Mouse (Mus musculus): Measurements from ENCODE around the gene Trim65.

The Trim65 gene

DNA sequence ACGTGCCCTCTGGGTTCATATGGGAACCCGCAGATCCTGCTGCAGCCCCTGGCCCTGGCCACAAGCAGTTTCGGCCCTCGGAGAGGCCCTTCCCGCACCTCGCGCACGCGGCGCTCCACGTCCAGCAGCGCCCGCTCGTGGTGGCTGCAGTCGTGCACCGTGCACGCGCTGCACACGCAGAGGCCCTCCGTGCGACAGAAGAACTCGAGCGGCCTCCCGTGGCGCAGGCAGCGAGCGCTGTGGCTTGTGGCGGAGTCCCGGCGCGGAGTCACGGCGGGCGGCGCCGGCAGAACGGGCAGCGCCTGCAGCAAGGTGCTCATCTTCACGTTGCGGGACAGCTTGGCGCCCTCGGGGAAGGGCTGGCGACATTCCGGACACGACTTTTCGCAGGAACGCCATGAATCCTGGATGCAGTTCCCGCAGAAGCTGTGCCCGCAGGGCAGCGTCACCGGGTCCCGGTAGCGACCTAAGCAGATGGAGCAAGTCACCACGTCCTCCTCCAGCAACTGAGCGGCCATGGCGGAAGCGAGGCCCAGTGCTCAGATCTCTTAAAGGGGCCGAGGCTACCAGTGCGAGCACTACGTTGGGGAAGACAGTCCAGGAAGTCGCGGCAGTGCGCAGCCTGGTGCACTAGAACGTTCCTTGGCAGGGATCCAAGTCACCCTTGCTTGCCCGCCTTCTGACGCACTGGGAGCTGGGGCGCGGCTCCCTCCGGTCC, at the start of gene Trim65:
Gene Trim65 (minus strand): TSS at position 641 of the 718 bp plus-strand sequence.
- DNase-seq (ENCODE audit: low spot score in 2 of 2) = peak; percentile 69 to 76

DNA sequence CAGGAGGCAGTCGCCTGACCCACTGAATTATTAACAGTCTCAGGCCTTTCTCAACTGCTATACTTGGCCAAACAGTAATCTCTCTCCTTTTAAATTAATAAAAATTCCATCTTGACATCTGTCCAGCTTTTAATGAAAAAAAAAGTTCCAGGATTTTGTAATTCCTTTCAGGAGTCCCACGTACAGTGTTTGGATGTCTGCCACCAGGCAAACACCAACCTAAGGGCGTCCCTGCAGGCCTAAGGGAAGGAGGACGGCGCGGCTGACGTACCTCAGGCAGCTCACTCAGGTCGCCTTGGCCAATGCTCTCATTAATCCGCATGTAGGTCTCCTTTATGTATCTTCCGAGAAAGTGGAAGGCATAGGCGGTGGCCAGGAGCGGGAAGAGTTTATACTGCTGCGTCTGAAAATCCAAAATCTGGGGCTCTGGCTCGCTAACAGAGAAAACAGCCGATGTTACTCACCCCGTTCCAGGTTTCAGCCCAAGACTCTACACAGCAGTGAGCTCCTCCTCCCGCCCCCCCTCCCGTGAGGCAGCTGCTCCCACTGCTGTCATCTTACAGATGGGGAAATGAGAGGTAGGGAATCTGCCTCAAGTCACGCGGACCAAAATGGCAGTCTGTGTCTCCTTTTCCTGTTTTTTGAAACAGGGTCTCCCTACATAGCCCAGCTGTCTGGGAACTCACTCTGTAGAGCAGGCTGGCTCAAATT, 47.6 kb upstream of the Trim65 start:
- DNase-seq (ENCODE audit: low spot score in 2 of 2) = no peak

DNA sequence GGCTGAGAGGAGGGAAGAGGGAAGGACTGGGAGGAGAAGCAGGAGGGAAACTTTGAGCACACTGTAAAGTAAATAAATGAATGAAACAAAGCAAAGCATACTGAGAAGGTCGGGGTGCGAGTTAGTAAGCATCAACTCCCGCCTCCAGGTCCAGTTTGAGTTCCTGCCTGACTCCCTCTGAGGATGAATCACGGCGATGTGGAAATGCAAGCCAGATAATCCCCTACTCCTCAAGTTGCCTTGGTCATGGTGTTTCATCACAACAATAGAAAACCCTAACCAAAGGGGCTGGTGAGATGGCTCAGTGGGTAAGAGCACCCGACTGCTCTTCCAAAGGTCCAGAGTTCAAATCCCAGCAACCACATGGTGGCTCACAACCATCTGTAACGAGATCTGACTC, 45.1 kb upstream of the Trim65 start:
- no peak for DNase-seq (ENCODE audit: low spot score in 2 of 2)

DNA sequence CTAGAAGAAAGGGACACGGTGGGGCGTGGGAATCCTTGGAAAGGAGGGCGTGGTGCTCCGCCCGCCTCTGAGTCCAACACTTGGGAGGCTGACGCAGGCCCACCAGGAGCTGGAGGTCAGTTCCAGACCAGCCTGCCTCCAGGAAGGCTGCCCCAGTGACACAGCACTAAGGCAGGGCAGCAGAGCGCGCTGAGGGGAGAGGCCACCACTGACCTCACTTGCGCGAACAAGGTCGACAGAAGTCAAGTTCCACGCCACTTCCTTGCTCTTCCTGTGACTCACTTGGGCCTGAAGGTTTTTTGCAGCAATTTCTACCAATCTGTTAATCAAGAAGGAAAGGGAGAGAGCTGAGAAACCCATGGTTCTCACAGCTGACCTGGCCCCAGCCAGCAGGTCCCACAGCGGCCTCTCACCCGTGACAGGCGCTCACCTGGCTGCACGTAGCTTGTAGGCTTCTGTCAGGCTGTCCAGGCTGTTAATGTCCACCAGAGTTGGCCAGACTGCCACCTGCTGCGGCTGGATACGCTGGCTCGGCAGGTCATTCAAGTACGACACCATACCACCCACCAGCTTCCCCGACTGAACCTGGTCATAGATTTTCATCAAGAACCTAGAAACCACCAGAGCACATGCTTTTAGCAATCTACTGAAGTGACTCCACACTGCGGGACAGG, 44.0 kb upstream of the Trim65 start:
- DNase-seq (ENCODE audit: low spot score in 2 of 2) = no peak

DNA sequence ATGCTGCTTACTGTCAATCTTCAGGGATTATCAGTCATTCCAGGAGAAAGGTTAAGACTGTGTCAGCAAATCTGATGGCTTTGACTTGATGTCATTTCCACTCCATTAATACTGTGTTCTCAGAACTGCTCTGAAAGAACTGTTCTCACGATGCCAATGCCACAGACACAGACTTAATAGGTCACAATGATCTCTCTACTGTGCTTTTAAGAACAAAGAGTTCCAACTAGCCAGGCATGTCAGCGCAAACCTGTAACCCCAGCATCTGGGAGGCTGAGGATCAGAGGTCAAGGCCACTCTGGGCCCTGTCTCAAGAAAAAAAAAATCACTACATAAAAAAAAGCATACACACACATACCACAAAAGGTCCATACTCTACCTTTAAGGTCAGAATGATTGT, 41.0 kb upstream of the Trim65 start:
- no peak for DNase-seq (ENCODE audit: low spot score in 2 of 2)

DNA sequence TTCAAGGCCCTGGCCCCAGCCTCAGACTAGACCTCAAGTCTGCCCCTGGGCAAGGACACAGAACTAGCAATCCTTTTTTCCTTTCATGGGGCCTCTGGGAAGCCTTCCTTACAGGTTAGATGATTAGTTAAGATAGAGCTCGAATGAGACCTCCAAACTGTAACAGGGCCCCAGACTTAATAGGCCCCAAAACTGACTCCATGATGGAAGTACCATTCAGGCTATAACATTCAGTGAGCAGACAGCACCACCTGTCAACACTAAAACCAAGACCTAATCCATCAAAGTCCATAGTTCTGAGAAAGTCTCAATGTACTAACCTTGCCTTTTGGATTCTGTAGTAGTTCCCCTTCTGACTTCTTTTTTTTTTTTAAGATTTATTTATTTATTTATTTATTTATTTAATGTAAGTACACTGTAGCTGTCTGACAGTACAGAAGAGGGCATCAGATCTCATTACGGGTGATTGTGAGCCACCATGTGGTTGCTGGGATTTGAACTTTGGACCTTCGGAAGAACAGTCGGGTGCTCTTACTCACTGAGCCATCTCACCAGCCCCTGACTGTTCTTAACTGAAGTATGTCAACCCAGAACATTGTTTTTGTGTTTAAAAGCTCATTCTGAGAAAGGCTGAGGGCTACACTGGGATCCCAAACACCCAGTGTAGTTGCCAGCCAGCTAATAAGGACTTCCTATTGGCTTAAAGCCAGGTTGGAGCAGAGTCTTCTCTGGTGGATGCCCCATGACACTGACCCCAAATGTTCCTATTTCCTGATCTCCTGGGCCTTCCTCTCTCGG, 39.3 kb upstream of the Trim65 start:
- DNase-seq (ENCODE audit: low spot score in 2 of 2) = no peak

DNA sequence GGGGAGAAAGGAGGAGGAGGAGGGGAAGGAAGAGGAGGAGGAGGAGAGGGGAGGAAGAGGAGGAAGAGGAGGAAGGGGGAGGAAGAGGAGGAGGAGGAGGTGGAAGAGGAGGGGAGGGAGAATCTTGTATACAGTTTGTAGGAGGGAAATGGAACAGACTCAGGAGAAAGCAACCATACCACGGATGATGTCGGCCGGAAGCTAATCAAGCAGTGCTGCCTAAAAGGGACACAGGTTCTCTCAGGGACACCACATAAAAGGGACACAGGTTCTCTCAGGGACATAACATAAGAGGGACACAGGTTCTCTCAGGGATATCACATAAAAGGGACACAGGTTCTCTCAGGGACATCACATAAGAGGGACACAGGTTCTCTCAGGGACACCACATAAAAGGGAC, 38.3 kb upstream of the Trim65 start:
- no peak for DNase-seq (ENCODE audit: low spot score in 2 of 2)

DNA sequence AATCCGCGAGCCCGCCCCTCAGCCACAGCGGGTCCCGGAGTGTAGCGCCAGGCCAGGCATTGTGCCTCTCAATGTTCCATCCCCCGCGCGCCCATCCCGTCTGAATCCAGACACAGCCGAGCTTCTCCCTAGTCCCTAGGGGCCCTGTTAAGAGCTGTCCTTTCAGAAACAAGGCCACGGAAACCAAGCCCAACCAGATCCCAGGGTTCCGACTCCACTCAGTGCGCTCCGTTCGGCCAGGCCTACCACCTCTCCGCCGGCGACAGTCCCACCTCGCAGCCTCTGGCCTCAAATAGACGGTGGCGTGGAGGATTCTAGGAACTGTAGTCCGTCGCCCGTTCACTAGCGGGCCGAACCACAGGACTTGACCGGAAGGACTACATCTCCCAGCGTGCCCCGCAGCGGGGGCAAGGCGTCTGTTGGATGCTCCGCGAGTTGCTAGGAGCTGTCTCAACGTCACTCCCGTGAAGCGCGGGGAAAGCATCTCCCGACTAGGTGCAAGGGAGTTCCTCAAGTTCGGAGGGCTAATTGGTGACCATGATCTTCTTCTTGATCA, 37.0 kb upstream of the Trim65 start, which contains the start of gene Fbf1:
Gene Fbf1 (minus strand): TSS at position 283 of the 556 bp plus-strand sequence.
- peak; percentile 86 to 95 for DNase-seq (ENCODE audit: low spot score in 2 of 2)

DNA sequence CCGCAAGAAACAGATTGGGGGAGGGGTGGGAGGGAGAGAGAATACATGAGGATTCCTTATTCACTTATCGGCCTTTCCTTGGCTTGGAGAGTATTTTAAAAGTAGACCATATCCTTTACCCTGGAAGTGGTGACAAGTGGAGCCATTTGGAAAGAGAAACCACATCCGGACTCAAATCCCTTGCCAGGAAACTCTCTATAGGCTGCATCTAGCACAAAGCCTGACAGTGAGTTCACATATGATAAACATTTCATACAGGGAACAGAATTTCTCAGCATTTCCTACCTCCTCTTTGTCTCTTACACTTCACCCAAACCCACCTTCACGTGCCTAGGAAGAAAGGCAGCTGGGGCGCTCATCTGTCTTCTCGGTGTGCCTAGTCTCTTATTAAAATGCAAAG, 36.3 kb upstream of the Trim65 start:
- DNase-seq (ENCODE audit: low spot score in 2 of 2) = no peak

DNA sequence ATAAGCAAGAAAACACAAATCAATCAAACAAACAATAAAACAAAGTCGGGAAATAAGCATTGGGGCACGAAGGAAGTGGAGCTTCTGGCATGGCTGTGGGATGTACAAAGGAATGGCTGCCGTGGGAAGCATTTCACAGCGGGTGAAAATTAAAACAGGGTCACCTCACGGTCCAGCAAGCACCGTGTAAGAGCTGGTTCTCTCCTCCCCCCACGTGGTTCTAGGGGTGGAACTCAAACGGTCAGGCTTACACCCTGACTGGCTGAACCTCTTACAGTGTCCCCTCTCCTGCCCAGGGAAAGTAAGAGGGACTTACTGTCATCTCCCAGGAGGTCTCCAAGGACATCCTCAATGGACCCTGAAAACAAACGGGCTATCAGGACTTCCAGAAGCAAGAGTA, 32.1 kb upstream of the Trim65 start:
- no peak for DNase-seq (ENCODE audit: low spot score in 2 of 2)

DNA sequence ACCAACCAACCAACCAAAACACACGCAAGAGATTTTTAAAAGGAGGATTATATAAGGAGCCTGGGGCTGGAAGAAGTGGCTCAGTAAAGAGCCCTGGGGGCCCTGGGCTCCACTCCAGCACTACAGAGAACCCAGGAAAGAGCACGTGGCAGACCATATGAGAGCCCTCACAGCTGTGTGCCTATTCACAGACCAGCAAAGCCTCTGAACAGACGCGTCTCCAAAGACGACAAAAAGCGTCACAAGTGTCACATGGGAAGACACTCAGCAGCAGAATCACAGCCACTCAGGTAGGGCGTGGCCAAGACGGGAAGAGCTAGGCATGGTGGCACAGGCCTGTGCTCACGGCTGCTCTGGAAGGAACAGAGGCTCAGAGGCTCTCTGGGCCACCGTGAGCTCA, 31.2 kb upstream of the Trim65 start:
- DNase-seq (ENCODE audit: low spot score in 2 of 2) = no peak

DNA sequence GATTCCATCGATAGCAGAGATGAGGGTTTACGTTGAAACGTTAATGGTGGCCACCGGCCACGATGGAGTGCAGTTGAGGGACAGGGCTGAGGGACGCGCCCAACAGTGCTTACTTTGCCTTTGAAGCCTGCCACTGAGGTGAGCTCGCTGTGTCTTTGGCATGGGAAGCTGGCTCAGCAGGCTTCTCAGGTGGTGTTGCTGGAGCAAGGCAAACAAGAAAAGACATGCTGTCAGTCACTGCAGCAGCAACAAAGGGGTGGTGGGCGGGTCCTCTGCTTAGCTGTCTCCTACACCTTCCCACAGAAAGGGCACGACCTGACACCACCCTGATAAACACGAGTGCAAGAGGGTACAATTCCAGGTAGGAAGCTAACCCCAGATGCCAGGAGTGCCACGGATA, 30.4 kb upstream of the Trim65 start:
- no peak for DNase-seq (ENCODE audit: low spot score in 2 of 2)

DNA sequence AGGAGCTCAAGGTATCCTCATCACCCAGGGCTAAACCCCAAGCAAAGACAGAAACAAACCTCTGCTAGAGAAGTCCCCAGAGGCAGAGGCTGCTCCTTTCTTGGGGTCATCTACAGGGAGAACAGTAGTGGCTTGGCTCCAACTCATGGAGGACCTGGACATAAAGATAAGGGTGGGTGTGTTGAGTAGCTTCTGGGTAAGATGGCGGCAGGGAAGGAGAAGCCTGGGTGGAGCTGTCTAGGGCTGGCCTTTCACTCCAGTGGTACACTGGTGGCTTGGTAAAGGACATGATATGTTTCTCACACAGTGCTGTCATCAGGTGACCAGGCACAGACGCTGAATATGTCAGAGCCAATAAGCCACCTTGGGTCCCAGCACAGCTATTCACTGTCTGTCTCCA, 20.0 kb upstream of the Trim65 start:
- no peak for DNase-seq (ENCODE audit: low spot score in 2 of 2)

DNA sequence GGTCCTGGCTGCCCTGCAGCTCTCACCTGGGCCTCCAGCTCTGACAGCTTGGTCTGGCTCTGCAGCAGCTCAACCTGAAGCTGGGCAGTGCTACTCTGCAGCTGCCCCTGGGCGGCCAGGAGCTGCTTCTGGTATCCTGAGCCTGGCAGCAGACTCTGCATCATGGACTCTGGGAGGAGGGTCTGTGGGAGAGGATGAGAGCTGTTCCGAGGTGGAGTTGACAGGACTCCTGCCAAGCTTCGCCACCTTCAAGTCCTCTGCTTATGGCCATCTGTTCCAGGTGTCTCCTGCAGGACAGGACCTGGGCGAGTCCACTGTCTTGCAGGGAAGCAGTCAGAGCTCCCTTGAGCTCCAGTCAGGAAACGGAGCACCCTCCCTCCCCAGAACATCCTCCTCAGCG, 18.4 kb upstream of the Trim65 start:
- DNase-seq (ENCODE audit: low spot score in 2 of 2) = no peak

DNA sequence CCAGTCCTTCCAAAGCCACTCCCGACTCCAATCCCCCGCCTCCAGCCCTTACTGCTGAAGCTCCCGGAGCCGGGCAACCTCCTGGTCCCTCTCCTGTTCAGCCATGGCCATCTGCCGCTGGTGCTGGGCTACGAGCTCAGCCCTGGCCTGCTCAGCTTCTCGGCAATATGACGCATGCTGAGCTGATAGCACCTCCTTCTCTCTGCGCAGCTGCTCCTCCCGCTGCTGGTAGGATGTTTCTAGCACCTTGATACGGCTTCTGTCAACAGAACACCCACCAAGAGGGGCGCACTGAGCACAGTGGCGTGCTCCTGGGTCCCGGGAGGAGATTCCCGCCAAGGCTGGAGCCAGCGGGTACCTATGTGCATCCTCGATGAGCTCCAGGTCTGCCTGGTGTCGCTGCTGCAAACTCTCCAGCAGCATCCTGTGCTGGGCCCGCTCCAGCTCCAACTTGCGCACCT, 17.9 kb upstream of the Trim65 start:
- no peak for DNase-seq (ENCODE audit: low spot score in 2 of 2)

DNA sequence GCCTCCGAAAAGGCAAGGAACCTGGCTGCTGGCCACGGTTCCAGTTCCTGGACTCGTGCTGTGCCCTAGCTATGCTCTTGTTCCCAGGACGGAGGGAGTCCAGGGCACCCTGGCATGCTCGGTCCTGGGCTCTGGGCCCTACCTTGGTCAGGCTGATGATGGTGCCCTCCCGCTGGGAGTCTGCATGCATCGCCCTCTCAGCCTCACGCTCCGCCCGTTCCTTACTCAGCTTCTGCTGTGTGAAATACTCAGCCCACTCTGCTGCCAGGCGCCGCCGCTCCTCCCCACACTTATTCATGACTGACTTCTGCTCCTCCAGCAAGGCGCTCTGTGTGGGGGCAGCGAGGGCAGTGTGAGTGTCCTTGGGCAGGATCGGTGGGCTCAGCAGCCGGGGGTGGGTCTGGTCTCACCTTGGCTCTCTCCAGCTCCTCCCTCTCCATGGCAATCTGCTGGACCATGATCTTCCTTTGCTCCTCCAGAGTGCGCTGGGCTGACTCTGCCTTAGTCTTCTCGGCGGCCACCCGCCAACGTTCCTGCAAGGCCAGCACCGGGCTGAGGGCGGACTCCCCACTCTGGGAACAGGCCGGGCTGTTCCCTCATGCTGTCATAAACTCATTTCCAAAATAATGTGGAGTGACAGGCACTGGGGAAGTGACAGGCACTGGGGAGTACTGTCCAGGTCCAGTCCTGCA, 15.5 kb upstream of the Trim65 start:
- peak; percentile 49 to 56 for DNase-seq (ENCODE audit: low spot score in 2 of 2)

DNA sequence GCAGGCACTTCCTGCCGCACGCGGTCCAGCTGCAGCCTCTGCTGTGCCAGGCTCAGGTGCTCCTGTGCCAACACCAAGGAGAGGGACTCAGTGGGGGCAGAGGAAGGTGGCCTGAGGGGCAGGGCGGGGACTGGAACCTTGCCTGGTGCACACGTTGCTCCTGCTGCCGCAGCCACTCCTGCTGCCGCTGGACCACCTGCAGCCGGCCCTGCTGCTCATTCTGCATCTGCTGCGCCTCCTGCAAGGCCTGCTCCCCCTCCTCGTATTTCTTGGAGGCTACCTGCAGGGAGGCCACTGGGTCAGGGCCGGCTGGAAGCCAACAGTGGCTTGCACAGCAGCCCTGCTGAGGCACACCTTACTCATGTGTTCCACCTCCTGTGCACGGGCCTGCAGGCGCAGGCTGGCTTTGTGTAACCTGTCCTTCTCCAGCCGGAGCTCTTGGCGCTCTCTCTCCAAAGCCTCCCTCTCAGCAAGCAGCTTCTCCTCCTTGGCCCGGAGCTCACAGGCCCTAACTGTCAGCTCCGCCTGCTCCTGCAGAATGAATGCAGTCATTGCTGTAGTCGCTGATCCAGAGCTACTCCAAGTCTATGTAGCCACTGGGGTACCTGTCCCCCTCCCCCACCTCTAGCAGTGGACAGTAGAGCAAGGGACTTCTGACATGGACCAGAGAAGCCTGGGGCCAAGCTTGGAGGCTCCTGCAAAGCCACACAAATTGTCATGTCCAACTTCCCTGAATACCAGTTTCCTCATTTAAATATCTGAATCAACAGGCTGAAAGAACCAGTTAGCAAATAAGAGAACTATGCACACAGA, 14.8 kb upstream of the Trim65 start:
- no peak for DNase-seq (ENCODE audit: low spot score in 2 of 2)

DNA sequence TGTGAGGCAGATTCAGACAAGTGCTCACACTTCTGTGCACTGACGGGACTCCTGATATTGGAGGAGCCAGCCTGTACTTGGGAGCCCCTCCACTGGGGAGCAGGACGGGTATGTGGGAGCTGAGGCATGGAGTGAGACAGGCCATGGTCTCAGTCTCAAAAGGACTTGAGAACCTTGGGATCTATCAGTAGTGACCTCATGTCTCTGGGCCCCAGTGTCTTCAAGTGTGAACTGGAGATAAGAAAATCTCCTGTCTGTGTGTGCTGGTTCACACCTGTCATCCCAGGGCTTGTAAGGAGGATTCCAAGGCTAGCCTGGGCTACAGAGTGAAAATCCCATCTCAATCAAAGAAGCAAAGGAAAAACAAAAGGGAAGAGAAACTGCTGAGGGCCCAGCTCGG, 12.5 kb upstream of the Trim65 start:
- DNase-seq (ENCODE audit: low spot score in 2 of 2) = no peak

DNA sequence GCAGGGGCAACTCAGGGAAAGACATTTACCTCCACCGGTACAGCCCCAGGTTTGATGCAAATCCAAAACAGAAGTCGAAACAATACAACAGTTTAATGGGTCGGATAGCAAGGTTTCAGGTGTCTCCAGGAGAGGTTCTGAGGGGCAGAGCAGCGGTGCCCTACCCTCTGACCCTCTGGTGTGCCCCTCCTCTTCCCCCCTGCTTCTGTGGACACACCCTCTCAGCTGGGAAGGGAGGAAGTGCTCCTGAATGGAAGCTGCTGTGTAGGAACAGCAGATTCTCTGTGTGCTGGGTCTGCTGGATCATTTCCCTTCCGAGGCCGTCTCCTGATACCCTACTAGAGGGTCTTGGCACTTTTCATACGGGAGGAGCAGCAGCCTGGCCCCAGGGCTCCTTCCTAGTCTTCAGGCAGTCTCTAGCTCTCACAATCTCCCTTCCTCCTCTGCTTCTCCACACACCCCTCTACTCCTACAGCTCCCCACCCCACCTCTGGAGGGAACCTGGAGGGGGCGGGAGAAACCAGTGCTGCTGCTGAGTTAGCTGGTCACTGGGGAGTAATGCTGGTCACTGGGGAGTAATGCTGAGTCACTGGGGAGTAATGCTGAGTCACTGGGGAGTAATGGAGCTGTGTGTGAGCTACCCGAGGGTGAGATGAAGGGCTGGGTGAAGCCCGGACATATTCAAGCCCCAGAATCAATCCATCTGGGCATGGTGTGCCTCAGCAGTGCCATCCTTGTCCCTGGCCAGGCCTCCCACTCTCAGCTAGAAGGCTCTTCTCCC, 11.5 kb upstream of the Trim65 start:
- no peak for DNase-seq (ENCODE audit: low spot score in 2 of 2)
